Mouse (Mus musculus) stomach, postnatal 0 days (tissue): ENCODE measurements around the gene Zfp36l2. TPM values are rescaled to one million over a fixed set of nuclear protein-coding genes. Genes with fewer than 3 reads are reported as not detected.

Source experiments
- ATAC-seq: fragments of 200-750 bp; cut with Nextera tagmentation; 2 replicates; pipeline ENCODE4 v1.8.0; 2017; ENCODE audit not compliant: low FRiP score, low TSS enrichment
- DNase-seq: peaks from one replicate; pipeline ENCODE4 v3.0.0-alpha.2; 2016; ENCODE audit warnings: low spot score
- H3K27ac ChIP-seq: fragments of 300-500 bp; sonication (generic); replicated peaks from 2 replicates; pipeline ENCODE4 v1.5.1; 2014; ENCODE audit warnings: mild to moderate bottlenecking, control low read depth
- H3K27me3 ChIP-seq: fragments of 300-500 bp; sonication (generic); 2 replicates; pipeline ENCODE4 v1.6.1; 2014; ENCODE audit warnings: low read length; ENCODE audit not compliant: control insufficient read depth, insufficient read depth
- H3K36me3 ChIP-seq: fragments of 300-500 bp; sonication (generic); 2 replicates; pipeline ENCODE4 v1.6.1; 2014; ENCODE audit warnings: low read length, mixed read lengths; ENCODE audit not compliant: control insufficient read depth, insufficient read depth
- H3K4me1 ChIP-seq: fragments of 300-500 bp; sonication (generic); replicated peaks from 2 replicates; pipeline ENCODE4 v1.6.1; 2014; ENCODE audit warnings: antibody characterized with exemption; ENCODE audit not compliant: control insufficient read depth, insufficient read depth
- H3K4me2 ChIP-seq: fragments of 300-500 bp; sonication (generic); replicated peaks from 2 replicates; pipeline ENCODE4 v1.6.1; 2014; ENCODE audit warnings: low read depth, mild to moderate bottlenecking, control low read depth, moderate library complexity
- H3K4me3 ChIP-seq: fragments of 300-500 bp; sonication (generic); 2 replicates; pipeline ENCODE4 v1.5.1; 2014; ENCODE audit warnings: low read depth, low read length, control low read depth
- H3K9ac ChIP-seq: fragments of 300-500 bp; sonication (generic); 2 replicates; pipeline ENCODE4 v1.6.1; 2014; ENCODE audit warnings: mild to moderate bottlenecking, low read length, control low read depth, mixed read lengths
- H3K9me3 ChIP-seq: fragments of 300-500 bp; sonication (generic); 2 replicates; pipeline ENCODE4 v1.6.1; 2016; ENCODE audit warnings: low read length; ENCODE audit not compliant: control insufficient read depth
- CTCF ChIP-seq: IDR thresholded peaks from 2 replicates; pipeline ENCODE4 v1.5.1; 2016; ENCODE audit warnings: antibody characterized with exemption, low read depth, mild to moderate bottlenecking, moderate library complexity
- EP300 ChIP-seq: optimal IDR thresholded peaks from 2 replicates; pipeline ENCODE3; 2016; ENCODE audit warnings: antibody characterized with exemption
- WGBS: fragments of 180-500 bp; shearing (Covaris S2); extraction: QIAGEN DNeasy Blood & Tissue Kit; methylation state at CpG from one replicate; pipeline ENCODE4 v1.1.7; 2014; 5-methylcytosine and 5-hydroxymethylcytosine counted together
- polyA plus RNA-seq: library from polyadenylated mRNA; unstranded; fragments of >200 nt; fragmentation: Nextera tagmentation; extraction: Ambion mirVana; gene quantifications from 2 replicates; pipeline ENCODE4 v1.2.1, GENCODE M21; 2015

Zfp36l2 gene
- polyA plus RNA-seq, 1 experiment from 2014 or later: 18.3 TPM

DNA sequence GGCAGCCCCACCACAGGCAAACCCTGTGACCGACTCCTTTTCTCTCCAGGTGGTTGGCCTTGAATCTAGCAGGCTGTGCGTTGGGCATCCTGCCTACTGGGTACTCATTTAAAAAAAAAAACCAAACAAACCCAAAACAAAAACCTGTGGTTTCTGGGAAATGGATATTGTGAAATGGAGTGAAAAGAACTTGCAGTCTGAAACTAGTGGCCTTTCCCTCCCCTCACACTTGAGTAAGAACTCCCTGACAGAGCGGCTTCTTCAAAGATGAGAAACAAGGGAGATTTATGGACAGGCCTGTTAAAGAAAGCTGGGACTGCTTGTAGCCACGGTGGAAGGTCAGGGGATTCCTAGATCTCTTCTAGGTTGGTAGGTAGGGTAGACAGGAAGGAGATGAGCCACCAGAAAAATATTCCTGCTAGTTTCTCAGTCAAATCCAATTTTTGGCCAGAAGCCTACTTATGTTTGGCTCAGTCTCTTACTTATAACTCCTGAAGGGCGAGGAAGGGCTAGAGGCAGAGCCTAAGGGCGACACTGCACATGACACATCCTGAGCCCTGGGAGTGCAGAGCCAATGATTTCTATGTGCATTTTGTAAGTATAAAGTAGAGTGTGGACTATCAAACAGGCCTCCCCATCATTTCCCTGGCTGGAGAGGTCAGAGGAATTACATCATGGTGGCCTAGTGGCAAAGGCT, 27.7 kb upstream of the Zfp36l2 start:
- Histone ChIP-seq H3K9ac (no peak overlapping the region), H3K4me1 (no peaks in the 10 kb centered on the region), H3K27me3 (no peaks in the 10 kb centered on the region), H3K4me3 (no peak overlapping the region), H3K9me3 (no peaks in the 10 kb centered on the region), H3K4me2 (no peak overlapping the region), H3K36me3 (peaks cover 9% of the 10 kb centered on the region; the same call in 1 of the 2 replicates), H3K27ac (no peak overlapping the region)
- DNase-seq (no peak), ATAC-seq (no peak)
- TF ChIP-seq EP300: no peak
- no peak for TF ChIP-seq CTCF
- 66% methylated on average over 6 of the region's 6 CpGs for WGBS

DNA sequence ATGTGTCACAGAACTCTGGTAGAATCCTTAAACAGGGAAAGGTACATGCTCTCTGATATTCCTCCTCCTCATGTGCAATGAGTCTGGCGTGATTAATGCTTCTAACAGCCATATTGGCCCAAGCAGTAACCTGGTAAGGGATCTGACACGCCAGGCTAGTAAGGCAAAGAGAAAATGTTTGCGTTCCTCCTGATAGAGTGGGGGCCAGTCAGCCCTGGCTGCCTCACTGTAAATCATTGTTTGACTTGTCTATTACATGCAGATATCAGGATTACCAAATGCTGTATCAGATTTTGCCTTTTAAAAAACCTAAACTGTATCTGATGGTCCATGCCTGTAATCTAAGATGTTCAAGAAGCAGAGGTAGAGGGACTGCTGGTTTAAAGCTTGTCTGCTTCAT, 25.7 kb upstream of the Zfp36l2 start:
- no peak overlapping the region for H3K27ac ChIP-seq
- DNase-seq: no peak
- H3K9ac ChIP-seq: no peak overlapping the region
- H3K9me3 ChIP-seq: no peaks in the 10 kb centered on the region
- TF ChIP-seq CTCF: no peak
- TF ChIP-seq EP300: no peak
- no peak overlapping the region for H3K4me2 ChIP-seq
- H3K36me3 ChIP-seq: 0 out of 2 replicates have a peak, but pooled peaks cover 3% of the 10 kb centered on the region
- no peak for ATAC-seq
- H3K4me1 ChIP-seq: no peaks in the 10 kb centered on the region
- no peaks in the 10 kb centered on the region for H3K27me3 ChIP-seq
- 61% methylated on average over 3 of the region's 3 CpGs for WGBS
- no peak overlapping the region for H3K4me3 ChIP-seq

DNA sequence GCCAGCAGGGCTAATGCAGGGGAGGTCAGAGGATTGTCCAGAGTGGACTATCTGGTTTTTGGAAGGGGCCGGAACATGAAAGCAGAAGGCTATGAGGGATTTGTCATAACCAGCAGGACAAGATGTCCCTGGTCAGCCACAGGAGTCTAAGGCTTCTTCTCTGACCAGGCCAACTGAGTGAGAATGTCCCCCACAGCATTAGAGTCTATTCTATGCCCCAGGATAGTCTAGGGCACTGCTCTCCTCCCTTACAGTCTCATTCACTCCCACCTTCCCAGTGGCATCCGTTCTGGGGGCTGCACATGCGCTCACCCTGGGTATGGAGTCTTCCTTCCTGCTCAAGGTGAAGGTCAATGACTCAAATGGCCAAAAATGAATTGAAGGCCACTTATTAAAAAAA, 19.9 kb upstream of the Zfp36l2 start:
- H3K36me3 ChIP-seq: 0 out of 2 replicates have a peak, but pooled peaks cover 3% of the 10 kb centered on the region
- no peaks in the 10 kb centered on the region for H3K27me3 ChIP-seq
- no peak overlapping the region for H3K4me3 ChIP-seq
- no peak for DNase-seq
- WGBS: 90% methylated on average over 3 of the region's 3 CpGs
- H3K9me3 ChIP-seq: no peaks in the 10 kb centered on the region
- no peak overlapping the region for H3K9ac ChIP-seq
- H3K27ac ChIP-seq: no peak overlapping the region
- no peak for ATAC-seq
- no peak overlapping the region for H3K4me2 ChIP-seq
- no peak for TF ChIP-seq EP300
- 0 out of 2 replicates have a peak, but pooled peaks cover 3% of the 10 kb centered on the region for H3K4me1 ChIP-seq

DNA sequence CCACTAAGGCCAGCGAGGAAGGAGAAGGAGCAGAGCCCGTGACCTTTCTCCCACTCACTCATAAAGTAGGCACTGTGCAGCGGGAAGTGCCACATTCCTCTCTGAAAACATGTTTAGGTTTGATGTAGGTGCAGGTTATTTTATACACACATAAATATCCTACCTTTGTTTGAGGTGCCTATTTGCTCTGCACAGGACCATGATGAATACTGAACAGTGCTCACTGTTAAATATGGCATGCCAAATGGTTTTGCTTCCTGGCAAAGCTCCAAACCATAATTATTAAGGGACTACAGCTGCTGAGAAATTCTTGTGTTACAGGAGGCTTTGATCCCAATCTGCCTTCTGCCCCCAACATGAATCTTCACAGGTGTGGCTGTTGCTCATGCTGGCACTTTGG, 18.5 kb upstream of the Zfp36l2 start:
- DNase-seq (no peak), ATAC-seq (no peak; the same call in 1 of the 2 replicates)
- H3K4me1 ChIP-seq: 0 out of 2 replicates have a peak, but pooled peaks cover 3% of the 10 kb centered on the region
- H3K4me2 ChIP-seq: no peak overlapping the region
- peak overlapping the region; percentile 61 for H3K27ac ChIP-seq
- H3K27me3 ChIP-seq: no peaks in the 10 kb centered on the region
- H3K4me3 ChIP-seq: no peak overlapping the region
- TF ChIP-seq EP300: no peak
- TF ChIP-seq CTCF: no peak
- H3K9me3 ChIP-seq: no peaks in the 10 kb centered on the region
- H3K9ac ChIP-seq: no peak overlapping the region
- H3K36me3 ChIP-seq: 0 out of 2 replicates have a peak, but pooled peaks cover 1% of the 10 kb centered on the region
- 60% methylated on average over 3 of the region's 3 CpGs for WGBS

DNA sequence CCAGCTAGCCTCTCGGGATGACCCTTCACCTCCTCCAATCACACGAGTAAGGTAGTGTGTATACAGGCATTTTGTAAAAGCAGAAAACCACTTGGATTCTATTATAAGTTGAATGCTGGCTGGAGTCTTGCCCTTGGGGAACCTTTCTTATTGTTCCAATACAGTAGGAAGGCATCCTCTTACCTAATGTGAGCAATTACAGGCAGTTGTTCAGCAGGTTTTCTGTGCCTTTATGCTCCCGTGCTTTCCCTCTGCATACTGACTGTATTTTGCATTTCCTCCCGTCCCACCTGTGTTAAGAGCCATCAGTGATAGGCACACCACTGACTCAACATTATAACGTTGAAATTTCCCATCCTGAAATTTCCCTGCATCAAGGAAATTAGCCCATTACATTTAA, 17.2 kb upstream of the Zfp36l2 start:
- Histone ChIP-seq H3K27me3 (no peaks in the 10 kb centered on the region), H3K9ac (no peak overlapping the region), H3K36me3 (no peaks in the 10 kb centered on the region), H3K4me3 (no peak overlapping the region), H3K4me1 (0 out of 2 replicates have a peak, but pooled peaks cover 3% of the 10 kb centered on the region), H3K27ac (no peak overlapping the region), H3K9me3 (no peaks in the 10 kb centered on the region), H3K4me2 (no peak overlapping the region)
- TF ChIP-seq EP300 (no peak), CTCF (no peak)
- 62% methylated on average over 5 of the region's 5 CpGs for WGBS
- ATAC-seq (no peak), DNase-seq (no peak)

DNA sequence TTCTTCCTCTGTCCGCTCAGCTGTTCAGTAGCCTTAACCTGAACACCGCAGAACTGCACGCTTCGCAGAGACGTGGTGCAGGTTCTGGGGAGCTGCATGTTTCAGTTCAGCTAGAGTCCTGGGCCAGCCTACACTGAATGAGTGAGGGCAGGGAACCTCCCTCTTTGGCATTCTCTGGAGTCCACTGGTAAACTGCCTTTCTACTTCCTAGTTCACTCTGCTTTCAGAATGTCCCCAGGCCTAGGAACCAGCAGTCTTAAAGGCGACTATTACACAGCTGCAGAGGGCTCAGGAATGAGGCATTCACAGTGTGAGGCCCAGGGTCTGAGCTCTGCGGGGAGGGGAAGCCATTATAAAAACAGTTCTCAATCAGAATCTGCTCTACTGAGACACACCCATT, 15.6 kb upstream of the Zfp36l2 start:
- Histone ChIP-seq H3K27me3 (no peaks in the 10 kb centered on the region), H3K4me1 (0 out of 2 replicates have a peak, but pooled peaks cover 3% of the 10 kb centered on the region), H3K36me3 (no peaks in the 10 kb centered on the region), H3K4me2 (no peak overlapping the region), H3K9ac (no peak overlapping the region; the same call in 1 of the 2 replicates), H3K9me3 (no peaks in the 10 kb centered on the region), H3K4me3 (no peak overlapping the region), H3K27ac (peak overlapping the region; percentile 65)
- DNase-seq: no peak
- no peak for TF ChIP-seq EP300
- no peak for TF ChIP-seq CTCF
- WGBS: 61% methylated on average over 7 of the region's 7 CpGs
- ATAC-seq: peak; percentile 64
